In the genomic region with DNA sequence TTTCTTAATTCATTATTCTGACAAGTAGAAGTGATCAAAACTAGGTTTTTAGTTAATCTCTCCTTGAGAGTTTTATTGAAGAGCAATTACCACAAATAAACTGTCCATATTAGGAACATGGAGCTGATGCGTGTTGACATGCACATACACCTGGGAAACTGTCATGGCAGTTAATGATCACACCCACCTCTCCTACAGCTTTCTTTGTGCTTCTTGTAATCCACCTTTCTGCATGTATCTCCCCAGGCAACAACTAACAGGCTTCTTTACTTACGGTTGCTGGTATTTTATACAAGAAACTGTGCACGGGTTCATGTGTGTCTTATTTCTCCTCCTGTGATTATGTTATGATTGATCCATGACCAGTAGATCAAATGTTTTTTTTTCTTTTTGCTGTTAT, we compare ENCODE assay signal across 21 mouse cellular contexts.
DNase-seq lines count a peak whose midpoint lies in the region; ATAC-seq and TF ChIP-seq lines count a peak whose summit lies in the region.
"Had no signal": no experiment of that assay in that cellular context is flagged by ENCODE, and none has a peak within 500 bp of the region (broad histone marks: within the 10 kb centered on the region; RNA-seq: fewer than 3 reads in every experiment).

No protein-coding gene starts in this region.

- H3K4me3 ChIP-seq in embryonic facial prominence, embryonic 14.5 days (ENCODE audit: low read depth, low read length) = no peak overlapping the region
- H3K4me3 ChIP-seq in embryonic facial prominence, embryonic 10.5 days = no peak overlapping the region
- H3K4me3 ChIP-seq in forebrain, postnatal 0 days (ENCODE audit: low read depth, low read length) = no peak overlapping the region
- no peak overlapping the region for H3K4me3 ChIP-seq in forebrain, embryonic 15.5 days
- H3K4me3 ChIP-seq in midbrain, embryonic 11.5 days (ENCODE audit: low read depth, low read length) = no peak overlapping the region
- H3K4me3 ChIP-seq in midbrain, embryonic 13.5 days (replicated peaks) = no peak overlapping the region

- H3K27ac ChIP-seq in embryonic facial prominence, embryonic 14.5 days (replicated peaks; ENCODE audit: low read depth, low read length) = no peak overlapping the region
- no peak overlapping the region for H3K27ac ChIP-seq in embryonic facial prominence, embryonic 10.5 days (replicated peaks)
- H3K27ac ChIP-seq in forebrain, postnatal 0 days (ENCODE audit: low read depth, low read length) = no peak overlapping the region
- H3K27ac ChIP-seq in forebrain, embryonic 15.5 days (replicated peaks) = no peak overlapping the region
- H3K27ac ChIP-seq in midbrain, embryonic 11.5 days (ENCODE audit: low read depth, low read length) = no peak overlapping the region
- no peak overlapping the region for H3K27ac ChIP-seq in midbrain, embryonic 13.5 days

- 62% methylated on average over 3 of the region's 3 CpGs for WGBS in embryonic facial prominence, embryonic 14.5 days
- 94% methylated on average over 3 of the region's 3 CpGs for WGBS in embryonic facial prominence, embryonic 10.5 days
- WGBS in forebrain, postnatal 0 days = 83% methylated on average over 3 of the region's 3 CpGs
- WGBS in forebrain, embryonic 15.5 days = 81% methylated on average over 3 of the region's 3 CpGs
- WGBS in midbrain, embryonic 11.5 days = 92% methylated on average over 3 of the region's 3 CpGs
- WGBS in midbrain, embryonic 13.5 days = 89% methylated on average over 3 of the region's 3 CpGs

- H3K4me2 ChIP-seq in embryonic facial prominence, embryonic 14.5 days (ENCODE audit: low read depth, low read length) = no peak overlapping the region
- no peak overlapping the region for H3K4me2 ChIP-seq in forebrain, postnatal 0 days (ENCODE audit: low read depth)
- H3K4me2 ChIP-seq in forebrain, embryonic 15.5 days (replicated peaks) = no peak overlapping the region
- no peak overlapping the region for H3K4me2 ChIP-seq in midbrain, embryonic 11.5 days
- no peak overlapping the region for H3K4me2 ChIP-seq in midbrain, embryonic 13.5 days (replicated peaks)

- no peaks in the 10 kb centered on the region for H3K27me3 ChIP-seq in embryonic facial prominence, embryonic 14.5 days (replicated peaks; ENCODE audit: control insufficient read depth, insufficient read depth, low read length)
- H3K27me3 ChIP-seq in embryonic facial prominence, embryonic 10.5 days (replicated peaks; ENCODE audit: low read depth, poor library complexity, severe bottlenecking) = peaks cover 3% of the 10 kb centered on the region; the same call in 1 of the 2 replicates
- H3K27me3 ChIP-seq in forebrain, postnatal 0 days (ENCODE audit: insufficient read depth, low read length) = no peaks in the 10 kb centered on the region
- no peaks in the 10 kb centered on the region for H3K27me3 ChIP-seq in forebrain, embryonic 15.5 days
- H3K27me3 ChIP-seq in midbrain, embryonic 11.5 days (ENCODE audit: control insufficient read depth, insufficient read depth, low read length) = no peaks in the 10 kb centered on the region
- H3K27me3 ChIP-seq in midbrain, embryonic 13.5 days = no peaks in the 10 kb centered on the region
- H3K27me3 ChIP-seq: CH12.LX, Patski had no signal

- no peak overlapping the region for H3K9ac ChIP-seq in embryonic facial prominence, embryonic 14.5 days (ENCODE audit: low read depth, low read length)
- H3K9ac ChIP-seq in forebrain, postnatal 0 days = no peak overlapping the region
- H3K9ac ChIP-seq in forebrain, embryonic 15.5 days (replicated peaks) = no peak overlapping the region
- no peak overlapping the region for H3K9ac ChIP-seq in midbrain, embryonic 11.5 days (ENCODE audit: low read length)
- H3K9ac ChIP-seq in midbrain, embryonic 13.5 days (replicated peaks) = no peak overlapping the region

- DNase-seq in embryonic facial prominence, embryonic 14.5 days (ENCODE audit: low spot score) = no peak
- DNase-seq in embryonic facial prominence, embryonic 10.5 days (ENCODE audit: low spot score) = no peak
- DNase-seq in forebrain, postnatal 0 days = no peak
- DNase-seq in midbrain, embryonic 11.5 days (ENCODE audit: low spot score, missing footprints) = peak; percentile 72
- DNase-seq: adrenal gland, adult 2 months; adrenal gland, adult 8-10 months; adrenal gland, postnatal 10 days; adrenal gland, postnatal 14 days; adrenal gland, postnatal 25 days; adrenal gland, postnatal 36 days; B cell, adult 2 months; cerebellum, adult 11 months; cerebellum, adult 11-12 months; cerebellum, adult 18-20 months had no signal

- ATAC-seq in embryonic facial prominence, embryonic 14.5 days (ENCODE audit: low read depth) = peak; percentile 76
- ATAC-seq in forebrain, postnatal 0 days = peak; percentile 67; the same call in 1 of the 2 replicates
- ATAC-seq in forebrain, embryonic 15.5 days (replicated peaks) = no peak
- ATAC-seq in midbrain, embryonic 11.5 days (ENCODE audit: low FRiP score) = no peak
- ATAC-seq in midbrain, embryonic 13.5 days = no peak
- ATAC-seq: activated CD4-positive, CD25-positive, alpha-beta regulatory T cell, adult 4 months; CD4-positive, CD25-positive, alpha-beta regulatory T cell, adult 4 months; Patski had no signal

- H3K4me1 ChIP-seq in embryonic facial prominence, embryonic 14.5 days (ENCODE audit: control insufficient read depth, insufficient read depth, low read length) = no peaks in the 10 kb centered on the region
- H3K4me1 ChIP-seq in embryonic facial prominence, embryonic 10.5 days = peaks cover 8% of the 10 kb centered on the region; the same call in 1 of the 2 replicates
- H3K4me1 ChIP-seq in forebrain, postnatal 0 days (ENCODE audit: insufficient read depth) = no peaks in the 10 kb centered on the region
- peaks cover 6% of the 10 kb centered on the region; the same call in 1 of the 2 replicates for H3K4me1 ChIP-seq in forebrain, embryonic 15.5 days
- H3K4me1 ChIP-seq in midbrain, embryonic 11.5 days (ENCODE audit: control insufficient read depth, insufficient read depth, low read length) = peaks cover 13% of the 10 kb centered on the region
- H3K4me1 ChIP-seq in midbrain, embryonic 13.5 days (replicated peaks) = peaks cover 23% of the 10 kb centered on the region

- TF ChIP-seq CTCF in forebrain, postnatal 0 days (IDR thresholded peaks at IDR 0.05; ENCODE audit: low read depth) = no peak

- H3K9me3 ChIP-seq in embryonic facial prominence, embryonic 14.5 days (ENCODE audit: control insufficient read depth, low read length) = peaks cover 6% of the 10 kb centered on the region
- H3K9me3 ChIP-seq in embryonic facial prominence, embryonic 10.5 days = no peaks in the 10 kb centered on the region
- H3K9me3 ChIP-seq in forebrain, postnatal 0 days (ENCODE audit: low read length) = 0 out of 2 replicates have a peak, but pooled peaks cover 5% of the 10 kb centered on the region
- no peaks in the 10 kb centered on the region for H3K9me3 ChIP-seq in forebrain, embryonic 15.5 days
- H3K9me3 ChIP-seq in midbrain, embryonic 11.5 days (ENCODE audit: control insufficient read depth, low read length) = peaks cover 6% of the 10 kb centered on the region; the same call in 1 of the 2 replicates
- peaks cover 7% of the 10 kb centered on the region; the same call in 1 of the 2 replicates for H3K9me3 ChIP-seq in midbrain, embryonic 13.5 days

- no peaks in the 10 kb centered on the region for H3K36me3 ChIP-seq in embryonic facial prominence, embryonic 14.5 days (ENCODE audit: control insufficient read depth, insufficient read depth, low read length)
- H3K36me3 ChIP-seq in embryonic facial prominence, embryonic 10.5 days (replicated peaks) = no peaks in the 10 kb centered on the region
- H3K36me3 ChIP-seq in forebrain, postnatal 0 days (ENCODE audit: insufficient read depth) = no peaks in the 10 kb centered on the region
- no peaks in the 10 kb centered on the region for H3K36me3 ChIP-seq in forebrain, embryonic 15.5 days
- H3K36me3 ChIP-seq in midbrain, embryonic 11.5 days (ENCODE audit: control insufficient read depth, insufficient read depth, low read length) = no peaks in the 10 kb centered on the region
- H3K36me3 ChIP-seq in midbrain, embryonic 13.5 days = no peaks in the 10 kb centered on the region
- H3K36me3 ChIP-seq: G1E had no signal

Comparison
In these comparisons a context has a peak if more than half of its experiments do, and no peak if none do; other contexts are left out.
1. ATAC-seq: peak in embryonic facial prominence, embryonic 14.5 days (single experiment) and forebrain, postnatal 0 days (single experiment); none in forebrain, embryonic 15.5 days (single experiment), midbrain, embryonic 11.5 days (single experiment) and midbrain, embryonic 13.5 days (single experiment).